Mouse (Mus musculus): ENCODE data around the gene Gm36210.

DNA sequence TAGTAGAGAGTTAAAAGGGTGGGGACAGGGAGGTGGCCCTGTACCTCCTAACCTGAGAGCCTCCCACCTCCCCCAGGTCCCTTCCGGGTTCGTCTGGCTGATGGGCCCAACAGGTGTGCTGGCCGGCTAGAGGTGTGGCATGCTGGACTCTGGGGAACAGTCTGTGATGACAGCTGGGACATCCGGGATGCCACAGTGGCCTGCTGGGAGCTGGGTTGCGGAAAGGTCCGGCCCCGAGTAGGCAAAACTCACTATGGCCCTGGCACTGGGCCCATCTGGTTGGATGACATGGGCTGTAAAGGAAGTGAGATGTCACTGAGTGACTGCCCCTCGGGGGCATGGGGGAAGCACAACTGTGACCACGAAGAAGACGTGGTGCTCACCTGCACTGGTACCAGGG lies 30.5 kb upstream of the Gm36210 start:
- TF ChIP-seq CTCF (IDR thresholded peaks at IDR 0.05; ENCODE audit: low read depth) = no peak
- TF ChIP-seq EP300 (IDR thresholded peaks at IDR 0.05; ENCODE audit: low read depth) = no peak

All from liver, postnatal 0 days (tissue).